Mouse (Mus musculus) liver, embryonic 15.5 days (tissue): ENCODE data around the gene Fxyd6. TPM values are rescaled to one million over a fixed set of nuclear protein-coding genes. Genes with fewer than 3 reads are reported as not detected.
A peak's percentile ranks its signal among the peaks of the same experiment; 100 is the strongest.

Source experiments
- ATAC-seq: fragments of 200-750 bp; cut with Nextera tagmentation; 2 replicates; pipeline ENCODE4 v1.8.0; 2017; ENCODE audit warnings: moderate number of reproducible peaks, mild to moderate bottlenecking, moderate library complexity; ENCODE audit not compliant: insufficient read depth
- H3K27ac ChIP-seq: fragments of 300-500 bp; sonication (generic); replicated peaks from 2 replicates; pipeline ENCODE4 v1.5.1; 2015; ENCODE audit warnings: mild to moderate bottlenecking, inconsistent platforms
- H3K27me3 ChIP-seq: fragments of 300-500 bp; sonication (generic); 2 replicates; pipeline ENCODE4 v1.6.1; 2015; ENCODE audit warnings: mild to moderate bottlenecking, inconsistent platforms
- H3K36me3 ChIP-seq: fragments of 300-500 bp; sonication (generic); replicated peaks from 2 replicates; pipeline ENCODE4 v1.6.1; 2015; ENCODE audit warnings: moderate library complexity, mild to moderate bottlenecking, inconsistent platforms
- H3K4me1 ChIP-seq: fragments of 300-500 bp; sonication (generic); replicated peaks from 2 replicates; pipeline ENCODE4 v1.6.1; 2015; ENCODE audit warnings: inconsistent platforms
- H3K4me2 ChIP-seq: fragments of 300-500 bp; sonication (generic); 2 replicates; pipeline ENCODE4 v1.6.1; 2015; ENCODE audit warnings: moderate library complexity, mild to moderate bottlenecking, inconsistent platforms
- H3K4me3 ChIP-seq: fragments of 300-500 bp; sonication (generic); replicated peaks from 2 replicates; pipeline ENCODE4 v1.5.1; 2015; ENCODE audit warnings: mild to moderate bottlenecking, inconsistent platforms
- H3K9ac ChIP-seq: fragments of 300-500 bp; sonication (generic); 2 replicates; pipeline ENCODE4 v1.6.1; 2015; ENCODE audit warnings: moderate library complexity, mild to moderate bottlenecking, inconsistent platforms
- H3K9me3 ChIP-seq: fragments of 300-500 bp; sonication (generic); replicated peaks from 2 replicates; pipeline ENCODE4 v1.6.1; 2016; ENCODE audit warnings: inconsistent platforms
- WGBS: fragments of 180-500 bp; shearing (Covaris S2); methylation state at CpG from one replicate; pipeline ENCODE4 v1.1.7; 2015; ENCODE audit warnings: mixed read lengths; ENCODE audit not compliant: insufficient replicate concordance; 5-methylcytosine and 5-hydroxymethylcytosine counted together
- polyA plus RNA-seq: library from polyadenylated mRNA; unstranded; fragments of >200 nt; fragmentation: Nextera tagmentation; extraction: Ambion mirVana; gene quantifications from 2 replicates; pipeline ENCODE4 v1.2.1, GENCODE M21; 2015

Fxyd6 gene
- polyA plus RNA-seq, 1 experiment from 2014 or later: 1.9 TPM

DNA sequence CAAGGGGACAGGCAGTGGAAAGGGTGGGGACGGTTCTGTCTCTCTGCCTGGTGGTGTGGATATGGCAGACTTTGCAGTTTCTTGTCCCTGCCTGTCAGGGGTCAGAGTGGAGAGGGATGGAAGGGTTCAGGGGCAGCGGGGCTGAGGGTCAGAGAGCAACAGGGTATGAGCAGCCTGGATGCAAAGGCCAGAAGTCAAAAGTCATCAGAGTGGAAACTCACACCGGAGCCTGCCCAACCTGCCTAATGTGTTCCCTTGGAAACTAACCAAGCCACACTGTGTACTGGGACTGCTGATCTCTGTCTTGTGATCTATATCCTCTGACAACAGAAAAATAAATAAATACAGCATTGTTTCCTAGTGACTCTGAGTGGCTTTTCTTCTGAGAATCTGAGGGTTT lies 25.8 kb downstream of the Fxyd6 start:
- Histone ChIP-seq H3K27ac (no peak overlapping the region), H3K4me2 (no peak overlapping the region), H3K27me3 (no peaks in the 10 kb centered on the region), H3K4me3 (no peak overlapping the region), H3K9ac (no peak overlapping the region), H3K4me1 (no peaks in the 10 kb centered on the region), H3K36me3 (no peaks in the 10 kb centered on the region), H3K9me3 (no peaks in the 10 kb centered on the region)
- 36% methylated on average over 3 of the region's 3 CpGs for WGBS
- no peak for ATAC-seq

DNA sequence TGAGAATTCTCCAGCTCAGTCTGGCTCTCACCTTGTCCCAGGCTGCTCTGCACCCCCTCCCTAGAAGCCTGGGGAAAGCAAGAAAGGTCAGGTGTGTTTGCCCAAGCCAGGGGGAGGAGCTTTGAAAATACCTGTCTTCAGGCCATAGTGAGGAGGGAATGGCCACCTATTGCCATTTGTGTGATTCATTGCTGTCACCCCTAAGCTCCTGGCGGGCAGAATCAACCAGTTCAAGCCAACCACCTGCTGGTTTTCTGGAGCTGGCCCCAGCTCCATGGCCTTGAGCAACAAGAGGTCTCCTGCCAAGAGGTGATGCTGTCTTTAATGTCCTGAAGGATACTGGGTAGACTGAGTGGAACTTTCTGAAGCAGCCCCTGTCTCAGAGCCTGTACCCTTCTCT lies 28.4 kb downstream of the Fxyd6 start:
- ATAC-seq: no peak
- Histone ChIP-seq H3K4me1 (no peaks in the 10 kb centered on the region), H3K36me3 (no peaks in the 10 kb centered on the region), H3K9ac (no peak overlapping the region), H3K9me3 (no peaks in the 10 kb centered on the region), H3K4me2 (no peak overlapping the region), H3K27me3 (peaks cover 8% of the 10 kb centered on the region; the same call in 1 of the 2 replicates), H3K27ac (no peak overlapping the region), H3K4me3 (no peak overlapping the region)
- 24% methylated on average over 1 of the region's 1 CpGs for WGBS

DNA sequence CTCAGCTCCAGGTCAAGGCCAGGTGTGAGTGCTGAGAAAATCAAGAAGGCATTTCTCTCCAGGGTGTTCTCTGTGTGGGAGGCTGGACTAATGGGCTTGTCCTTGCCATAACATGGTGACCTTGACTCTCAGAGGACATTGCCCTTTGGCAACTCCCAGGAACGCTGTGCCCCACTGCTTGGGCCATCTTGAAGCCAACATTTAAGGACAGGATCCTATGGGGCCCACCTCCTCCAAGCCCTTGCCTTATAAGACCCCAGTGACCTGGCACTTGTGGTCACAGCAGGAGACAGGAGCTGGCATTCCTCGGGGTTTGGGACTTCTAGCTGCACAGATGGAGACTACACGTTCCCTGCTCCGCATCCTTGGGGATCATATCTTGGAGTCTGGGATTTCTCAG lies 29.4 kb downstream of the Fxyd6 start, which contains the start of gene Fxyd2:
Gene Fxyd2, plus strand, starts transcription at position 236 of the 400 bp plus-strand sequence.
- H3K9me3 ChIP-seq: no peaks in the 10 kb centered on the region
- peaks cover 9% of the 10 kb centered on the region; the same call in 1 of the 2 replicates for H3K27me3 ChIP-seq
- 61% methylated on average over 4 of the region's 4 CpGs for WGBS
- no peaks in the 10 kb centered on the region for H3K36me3 ChIP-seq
- H3K4me3 ChIP-seq: no peak within 1 kb of the TSS
- H3K9ac ChIP-seq: no peak within 1 kb of the TSS
- ATAC-seq: no peak
- H3K27ac ChIP-seq: no peak within 1 kb of the TSS
- no peaks in the 10 kb centered on the region for H3K4me1 ChIP-seq
- no peak within 1 kb of the TSS for H3K4me2 ChIP-seq

DNA sequence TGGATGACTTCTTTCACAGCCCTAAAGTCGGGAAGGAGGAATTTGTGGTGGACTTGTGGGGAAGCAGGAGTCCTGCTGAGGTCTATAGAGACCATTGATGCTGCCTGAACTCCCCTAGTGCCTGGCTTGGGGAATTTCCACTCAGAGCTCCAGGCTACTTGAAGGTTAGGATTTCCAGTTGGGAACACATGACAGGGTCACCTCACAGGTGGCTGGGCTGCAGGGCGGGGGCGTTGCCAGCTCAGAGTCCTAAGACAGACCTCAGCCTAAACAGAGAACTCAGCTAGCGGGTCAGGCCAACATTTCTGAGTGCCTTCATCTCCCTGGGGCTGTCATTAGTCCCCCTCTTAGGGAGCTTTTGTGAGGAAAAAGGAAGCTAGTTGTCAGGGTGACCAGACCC lies 31.9 kb downstream of the Fxyd6 start:
- Histone ChIP-seq H3K27me3 (peaks cover 9% of the 10 kb centered on the region; the same call in 1 of the 2 replicates), H3K4me3 (no peak overlapping the region), H3K9ac (no peak overlapping the region), H3K36me3 (no peaks in the 10 kb centered on the region), H3K27ac (no peak overlapping the region), H3K4me2 (no peak overlapping the region), H3K4me1 (no peaks in the 10 kb centered on the region), H3K9me3 (no peaks in the 10 kb centered on the region)
- ATAC-seq: no peak
- WGBS: 40% methylated on average over 4 of the region's 4 CpGs

DNA sequence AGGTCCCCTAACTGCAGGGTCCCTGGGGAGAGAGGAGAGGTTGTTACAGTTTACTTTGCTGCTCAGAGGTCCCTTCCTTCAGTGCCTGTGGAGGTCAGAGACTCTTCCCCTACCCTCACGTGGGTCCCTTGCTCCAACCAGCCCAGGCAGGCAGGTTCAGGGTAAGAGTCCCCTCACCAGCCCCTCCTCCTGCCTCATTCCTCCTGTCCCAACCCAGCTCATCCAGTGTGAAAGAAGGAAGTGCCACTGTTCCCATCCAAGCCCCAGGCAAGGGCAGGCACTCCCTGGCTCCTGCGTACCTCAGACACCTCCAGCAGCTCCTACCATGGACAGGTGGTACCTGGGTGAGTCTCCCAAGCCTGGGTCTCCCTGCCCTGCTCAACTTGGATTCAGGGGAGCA lies 33.0 kb downstream of the Fxyd6 start:
- H3K9ac ChIP-seq: no peak overlapping the region
- no peaks in the 10 kb centered on the region for H3K4me1 ChIP-seq
- no peak overlapping the region for H3K27ac ChIP-seq
- H3K9me3 ChIP-seq: no peaks in the 10 kb centered on the region
- 26% methylated on average over 2 of the region's 2 CpGs for WGBS
- no peak overlapping the region for H3K4me2 ChIP-seq
- no peaks in the 10 kb centered on the region for H3K36me3 ChIP-seq
- ATAC-seq: no peak
- H3K27me3 ChIP-seq: peaks cover 9% of the 10 kb centered on the region; the same call in 1 of the 2 replicates
- H3K4me3 ChIP-seq: no peak overlapping the region

DNA sequence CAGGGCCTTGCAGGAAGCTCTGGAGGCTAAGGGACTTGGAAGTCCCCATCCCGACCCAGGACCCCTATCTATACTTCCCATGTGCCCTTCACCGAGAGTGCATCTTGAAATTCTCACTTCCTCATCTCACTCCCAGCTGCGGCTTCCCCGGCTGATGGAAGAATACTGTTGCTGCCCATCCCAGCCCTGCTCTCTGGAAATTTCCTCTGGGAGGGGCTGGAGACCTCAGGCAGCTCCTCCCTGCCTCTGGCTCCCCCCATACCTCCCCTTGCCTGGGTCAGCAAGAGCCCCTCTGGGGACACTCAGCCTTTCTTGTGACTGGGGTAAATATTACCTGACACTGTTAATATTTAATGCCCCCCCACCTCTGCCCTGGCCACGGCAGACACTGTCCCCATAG lies 35.7 kb downstream of the Fxyd6 start:
- Histone ChIP-seq H3K36me3 (no peaks in the 10 kb centered on the region), H3K27ac (no peak overlapping the region), H3K4me2 (no peak overlapping the region), H3K9ac (no peak overlapping the region), H3K27me3 (peaks cover 14% of the 10 kb centered on the region; the same call in 1 of the 2 replicates), H3K4me3 (no peak overlapping the region), H3K9me3 (no peaks in the 10 kb centered on the region), H3K4me1 (no peaks in the 10 kb centered on the region)
- WGBS: 24% methylated on average over 5 of the region's 5 CpGs
- ATAC-seq: no peak

DNA sequence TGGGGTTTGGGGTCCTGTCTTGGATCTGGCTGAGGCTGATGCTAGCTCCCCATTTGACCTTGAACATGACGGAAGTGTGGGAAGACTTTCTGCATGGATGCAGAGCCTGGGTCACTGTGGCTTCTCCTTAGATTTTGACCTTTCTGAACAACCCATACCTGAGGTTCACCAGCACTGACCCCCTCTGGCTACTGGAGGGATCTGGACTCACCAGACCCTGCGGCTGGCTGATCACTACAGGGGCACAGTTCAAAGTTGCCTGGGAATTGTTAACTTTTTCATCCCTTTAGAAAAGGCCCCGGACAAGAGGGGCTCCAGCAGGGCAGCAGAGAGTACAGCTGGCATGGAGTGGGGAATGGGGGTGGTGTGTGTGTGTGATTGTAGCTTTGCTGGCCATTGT lies 36.8 kb downstream of the Fxyd6 start:
- peaks cover 13% of the 10 kb centered on the region; the same call in 1 of the 2 replicates for H3K27me3 ChIP-seq
- no peak overlapping the region for H3K9ac ChIP-seq
- no peaks in the 10 kb centered on the region for H3K9me3 ChIP-seq
- H3K36me3 ChIP-seq: no peaks in the 10 kb centered on the region
- H3K27ac ChIP-seq: no peak overlapping the region
- H3K4me2 ChIP-seq: no peak overlapping the region
- WGBS: 64% methylated on average over 3 of the region's 3 CpGs
- H3K4me3 ChIP-seq: no peak overlapping the region
- ATAC-seq: no peak
- H3K4me1 ChIP-seq: peaks cover under 1% of the 10 kb centered on the region; the same call in 1 of the 2 replicates

DNA sequence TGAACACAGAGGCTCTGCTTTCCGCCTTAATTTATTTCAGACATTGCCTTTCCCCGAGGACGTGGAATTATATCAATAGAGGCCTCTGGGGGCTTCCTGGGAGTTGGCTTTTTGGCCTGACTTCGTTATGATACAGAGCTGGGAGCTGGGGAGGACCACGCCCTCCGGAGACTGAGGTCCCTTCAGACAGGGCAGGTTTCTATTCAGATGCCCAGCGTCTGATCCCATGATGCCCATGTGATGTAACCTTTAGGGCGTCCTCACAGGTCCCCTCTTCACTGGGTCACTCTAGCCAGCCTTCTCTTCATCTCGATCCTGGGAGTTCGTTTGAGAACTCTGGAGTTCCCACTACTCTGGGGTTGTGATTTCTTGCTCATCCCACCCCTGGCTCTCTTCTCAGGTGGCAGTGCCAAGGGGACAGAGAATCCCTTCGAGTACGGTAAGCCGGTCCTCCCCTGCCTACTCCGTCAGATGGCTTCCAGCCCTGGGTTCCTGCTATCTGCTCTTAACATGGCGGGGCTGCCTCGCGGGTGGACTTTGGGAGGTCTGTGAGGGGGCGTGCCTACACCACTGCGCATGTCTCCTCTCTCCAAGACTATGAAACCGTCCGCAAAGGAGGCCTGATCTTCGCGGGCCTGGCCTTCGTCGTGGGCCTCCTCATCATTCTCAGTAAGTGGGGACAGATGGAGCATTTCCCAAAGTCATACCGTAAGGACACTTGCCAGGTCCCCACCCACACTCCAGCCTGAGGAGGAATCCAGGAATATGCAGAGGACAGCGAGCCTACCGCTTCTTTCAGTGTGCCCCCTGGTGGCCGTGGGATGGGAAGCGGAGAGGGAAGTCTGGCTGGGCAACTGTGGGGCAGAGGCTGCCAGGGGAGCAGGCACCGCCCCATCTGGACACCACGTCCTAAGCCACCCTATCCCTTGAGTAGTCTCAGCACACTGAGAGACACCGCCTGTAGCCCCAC lies 38.0 kb downstream of the Fxyd6 start:
- Histone ChIP-seq H3K4me3 (no peak overlapping the region), H3K9ac (no peak overlapping the region), H3K36me3 (no peaks in the 10 kb centered on the region), H3K9me3 (no peaks in the 10 kb centered on the region), H3K4me1 (peaks cover 5% of the 10 kb centered on the region; the same call in 1 of the 2 replicates), H3K4me2 (peak overlapping the region; percentile 30; the same call in 1 of the 2 replicates), H3K27me3 (peaks cover 10% of the 10 kb centered on the region; the same call in 1 of the 2 replicates), H3K27ac (no peak overlapping the region)
- no peak for ATAC-seq
- WGBS: 30% methylated on average over 33 of the region's 33 CpGs

DNA sequence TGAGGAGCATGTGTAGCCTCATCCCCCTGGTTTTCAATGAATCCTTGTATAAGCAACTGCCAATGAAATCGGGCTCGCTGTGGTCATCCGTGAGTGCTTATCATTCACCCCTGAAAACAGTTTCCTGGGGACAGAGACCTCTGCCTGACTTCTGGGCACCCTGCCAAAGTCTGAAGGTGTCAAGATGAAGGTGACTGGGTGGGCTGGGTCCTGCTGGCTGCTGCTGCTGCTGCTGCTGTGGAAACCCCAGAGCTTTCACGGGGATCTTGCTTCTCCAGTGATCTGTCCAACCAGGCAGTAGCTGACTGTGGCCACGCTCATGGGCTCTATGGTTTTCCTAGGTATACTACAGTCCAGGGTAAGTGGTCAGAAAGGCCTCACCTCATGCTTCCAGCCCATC lies 40.2 kb downstream of the Fxyd6 start:
- H3K9me3 ChIP-seq: no peaks in the 10 kb centered on the region
- no peak overlapping the region for H3K27ac ChIP-seq
- H3K4me3 ChIP-seq: no peak overlapping the region
- H3K27me3 ChIP-seq: peaks cover 6% of the 10 kb centered on the region; the same call in 1 of the 2 replicates
- H3K9ac ChIP-seq: no peak overlapping the region
- WGBS: 45% methylated on average over 5 of the region's 5 CpGs
- peaks cover 5% of the 10 kb centered on the region; the same call in 1 of the 2 replicates for H3K4me1 ChIP-seq
- H3K36me3 ChIP-seq: no peaks in the 10 kb centered on the region
- no peak overlapping the region for H3K4me2 ChIP-seq
- no peak for ATAC-seq

DNA sequence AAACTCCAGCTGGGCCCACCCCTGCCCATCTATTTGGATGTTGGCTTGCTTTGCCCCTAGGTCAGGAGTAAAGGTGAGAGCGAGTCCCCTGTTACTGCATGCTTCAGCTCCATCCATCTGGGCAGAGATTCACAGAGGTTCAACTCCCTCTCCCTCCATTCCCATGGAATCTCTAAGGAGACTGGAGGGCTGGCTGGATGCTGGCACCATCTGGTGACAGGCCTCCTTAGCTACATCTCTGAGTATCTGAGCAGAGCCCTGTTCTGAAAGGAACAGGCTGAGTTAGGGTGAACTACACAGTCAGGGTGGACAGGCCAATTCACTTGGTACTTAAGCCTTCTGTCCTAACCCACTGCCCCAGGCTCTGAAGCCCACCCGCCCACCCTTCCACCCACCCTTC lies 40.6 kb downstream of the Fxyd6 start:
- Histone ChIP-seq H3K4me1 (peaks cover 5% of the 10 kb centered on the region; the same call in 1 of the 2 replicates), H3K4me3 (no peak overlapping the region), H3K36me3 (no peaks in the 10 kb centered on the region), H3K4me2 (no peak overlapping the region), H3K27ac (no peak overlapping the region), H3K9me3 (no peaks in the 10 kb centered on the region), H3K9ac (no peak overlapping the region), H3K27me3 (peaks cover 6% of the 10 kb centered on the region; the same call in 1 of the 2 replicates)
- 66% methylated on average over 2 of the region's 2 CpGs for WGBS
- no peak for ATAC-seq

DNA sequence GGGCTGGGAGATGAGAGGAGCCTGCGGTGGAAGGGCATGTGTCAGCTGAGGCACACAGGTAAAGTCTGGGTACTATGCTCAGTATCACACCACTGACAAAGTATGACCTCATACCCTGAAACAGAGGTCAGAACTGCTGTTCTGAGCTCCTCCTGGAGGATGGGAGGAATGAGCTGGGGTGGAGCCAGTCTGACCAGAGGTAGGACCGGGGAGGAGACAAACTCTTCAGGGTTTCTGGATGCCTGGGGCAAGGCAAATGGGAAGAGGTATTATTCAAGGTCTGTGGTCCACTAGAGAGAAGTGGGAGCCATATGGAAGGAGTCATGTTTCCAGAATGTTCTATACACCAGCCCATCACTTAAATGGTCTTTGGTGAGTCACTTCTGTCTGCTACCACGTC lies 41.1 kb downstream of the Fxyd6 start:
- H3K36me3 ChIP-seq: no peaks in the 10 kb centered on the region
- H3K4me1 ChIP-seq: peaks cover 5% of the 10 kb centered on the region; the same call in 1 of the 2 replicates
- H3K27me3 ChIP-seq: peaks cover 6% of the 10 kb centered on the region; the same call in 1 of the 2 replicates
- H3K9me3 ChIP-seq: no peaks in the 10 kb centered on the region
- no peak overlapping the region for H3K27ac ChIP-seq
- H3K9ac ChIP-seq: no peak overlapping the region
- H3K4me3 ChIP-seq: no peak overlapping the region
- ATAC-seq: no peak
- no peak overlapping the region for H3K4me2 ChIP-seq
- 66% methylated on average over 3 of the region's 3 CpGs for WGBS
